Mouse (Mus musculus) spleen, embryonic (tissue): ENCODE results near the gene Tmem243.

Experiments
- CTCF ChIA-PET: fragments of 350-600 bp; sonication (Branson Sonifier 250); formaldehyde crosslinking; loops from one replicate; lab custom pipeline; 2022; lab: Charles Lee

Gene Tmem243

GRCm38 (mm10) chr5:9103958-9104357 lies 3.5 kb downstream of the Tmem243 start:
- CTCF ChIA-PET = interaction anchor here (0.7 to 1.2 kb wide), 2 partner anchors 9 to 12 kb away, joined by 3 to 4 read pairs; no protein-coding TSS in a partner anchor

DNA sequence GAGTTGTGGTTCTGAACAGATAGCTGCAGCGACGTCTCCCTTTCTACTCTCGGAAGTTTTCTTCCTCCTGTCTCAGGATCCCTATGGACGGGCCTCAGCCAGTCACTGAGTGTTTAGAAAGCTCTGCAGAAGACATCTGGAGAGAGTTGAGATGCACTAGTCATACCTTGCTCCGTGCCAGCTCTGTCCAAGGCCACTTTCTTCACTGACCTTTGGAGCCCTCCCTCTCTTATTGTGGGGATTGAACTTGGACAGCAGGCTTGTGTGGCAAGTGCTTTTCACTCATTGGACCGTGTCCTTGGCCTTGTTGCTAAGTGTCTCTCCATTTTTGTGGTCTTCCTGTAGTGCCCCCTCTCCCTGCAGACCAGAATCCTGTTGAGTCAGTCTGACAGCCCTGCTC lies 6.3 kb downstream of the Tmem243 start:
- CTCF ChIA-PET = interaction anchor here (1.0 kb wide), 1 partner anchor 17 kb away, joined by 3 read pairs; no protein-coding TSS in a partner anchor

DNA sequence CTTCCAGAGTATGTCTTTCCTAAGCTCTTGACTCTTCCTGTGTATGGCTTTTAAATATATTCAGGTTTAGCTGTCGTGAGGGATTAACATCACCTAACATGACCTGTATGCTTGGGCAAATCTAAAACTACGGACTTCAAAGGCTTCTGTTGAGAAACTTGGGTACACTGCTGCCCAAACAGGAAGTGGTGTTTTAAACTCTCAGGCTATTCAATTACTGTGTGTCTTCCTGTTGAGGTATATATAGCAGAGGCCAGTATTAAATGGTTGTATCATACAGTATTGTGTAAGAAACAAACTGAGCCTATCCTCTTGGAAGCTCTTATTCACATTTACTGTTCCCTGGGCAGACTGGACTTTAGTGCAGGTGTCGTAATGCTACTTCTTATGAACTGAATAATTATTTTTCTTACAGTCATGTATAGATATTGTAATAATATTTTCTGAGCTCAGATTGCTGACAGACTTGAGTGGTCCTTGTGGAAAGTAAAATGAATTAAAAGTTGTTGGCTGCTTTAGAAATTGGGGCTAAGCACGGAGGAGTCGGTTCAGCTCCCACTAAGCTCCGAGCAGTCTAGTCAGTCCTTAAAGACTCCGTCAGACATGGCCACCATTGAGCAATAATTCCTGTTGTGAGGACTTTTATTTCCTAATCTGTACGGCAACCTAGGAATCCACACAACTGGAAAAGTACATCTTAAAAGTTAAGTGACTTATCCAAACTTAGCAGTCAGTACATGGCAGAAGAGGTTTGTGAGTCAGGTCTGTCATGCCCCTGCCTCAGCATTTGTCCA lies 7.0 kb downstream of the Tmem243 start:
- CTCF ChIA-PET = interaction anchor here (1.0 kb wide), 1 partner anchor 16 kb away, joined by 3 read pairs; no protein-coding TSS in a partner anchor

- CTCF ChIA-PET = interaction anchor here (0.6 to 0.9 kb wide), 2 partner anchors 26 to 33 kb away, joined by 3 read pairs; no protein-coding TSS in a partner anchor
These were observed 8.0 kb downstream of the Tmem243 start for GRCm38 (mm10) chr5:9108490-9108889.

DNA sequence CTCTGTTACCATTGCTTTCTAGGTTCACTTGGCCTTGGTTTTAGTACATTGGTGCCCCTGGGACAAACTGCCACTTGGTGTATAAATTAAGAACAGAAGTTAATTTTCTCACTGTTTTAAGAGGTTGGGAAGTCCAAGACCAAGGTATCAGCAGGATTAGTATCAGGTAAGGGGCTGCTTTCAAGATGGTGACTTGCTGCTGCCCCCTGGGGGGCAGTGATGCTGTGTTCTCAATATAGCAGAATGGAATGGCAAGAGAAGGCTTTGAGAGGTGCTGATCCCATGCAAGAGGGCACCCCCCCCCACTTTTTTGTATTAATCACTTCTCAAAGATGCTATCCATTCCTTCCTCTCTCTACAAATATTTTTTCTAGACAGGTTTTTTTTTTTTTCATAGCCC lies 9.1 kb downstream of the Tmem243 start:
- CTCF ChIA-PET = no interaction called here

GRCm38 (mm10) chr5:9111285-9111684 lies 10.8 kb downstream of the Tmem243 start:
- CTCF ChIA-PET = interaction anchor here (1.1 kb wide), 1 partner anchor 9 kb away, joined by 4 read pairs; no protein-coding TSS in a partner anchor

DNA sequence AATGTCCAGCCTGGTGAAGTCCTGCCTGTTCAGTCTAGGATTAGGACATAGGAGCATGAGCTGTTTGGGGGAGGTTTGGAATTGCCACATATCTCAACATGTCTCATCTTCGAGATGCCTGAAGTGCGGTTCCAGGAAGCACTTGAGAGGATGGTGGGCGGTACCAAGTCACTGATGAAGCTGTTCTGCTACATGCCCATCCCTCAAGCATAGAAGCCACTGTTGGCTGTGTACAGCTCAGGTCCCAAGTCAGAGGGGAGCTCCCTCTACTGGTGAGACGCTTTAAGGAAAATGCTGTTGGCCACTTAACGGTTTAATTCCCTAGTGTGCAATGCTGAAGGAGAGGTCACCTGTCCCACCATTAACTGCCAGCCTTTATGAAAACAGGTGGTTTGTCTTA lies 11.3 kb downstream of the Tmem243 start:
- CTCF ChIA-PET = interaction anchor here (0.6 to 1.8 kb wide), 3 partner anchors 9 to 39 kb away, joined by 3 to 4 read pairs (median 4); no protein-coding TSS in a partner anchor

- CTCF ChIA-PET = no interaction called here
These were observed 13.7 kb downstream of the Tmem243 start for GRCm38 (mm10) chr5:9114162-9114561.

DNA sequence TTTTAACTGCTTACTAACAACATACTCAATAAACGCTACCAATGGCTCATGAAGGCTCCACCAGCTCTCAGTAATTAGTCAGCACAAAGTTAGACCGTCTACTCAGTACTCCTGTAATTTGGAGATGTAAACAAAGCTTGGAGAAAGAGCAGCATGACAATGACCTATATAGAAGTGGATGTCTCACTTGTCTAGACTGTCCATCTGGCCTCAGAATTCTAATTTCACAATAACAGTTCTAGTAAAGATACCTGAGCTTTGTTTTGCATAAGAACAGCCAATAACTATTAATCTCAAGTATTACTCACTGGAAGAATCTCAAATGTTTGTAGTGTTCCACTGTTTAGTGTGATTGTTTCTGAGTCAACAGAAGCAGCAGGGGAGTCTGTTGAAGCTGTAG lies 23.7 kb downstream of the Tmem243 start:
- CTCF ChIA-PET = interaction anchor here (0.9 kb wide), 1 partner anchor 17 kb away, joined by 3 read pairs; no protein-coding TSS in a partner anchor

- CTCF ChIA-PET = no interaction called here
These were observed 28.1 kb downstream of the Tmem243 start for GRCm38 (mm10) chr5:9128566-9128965.

DNA sequence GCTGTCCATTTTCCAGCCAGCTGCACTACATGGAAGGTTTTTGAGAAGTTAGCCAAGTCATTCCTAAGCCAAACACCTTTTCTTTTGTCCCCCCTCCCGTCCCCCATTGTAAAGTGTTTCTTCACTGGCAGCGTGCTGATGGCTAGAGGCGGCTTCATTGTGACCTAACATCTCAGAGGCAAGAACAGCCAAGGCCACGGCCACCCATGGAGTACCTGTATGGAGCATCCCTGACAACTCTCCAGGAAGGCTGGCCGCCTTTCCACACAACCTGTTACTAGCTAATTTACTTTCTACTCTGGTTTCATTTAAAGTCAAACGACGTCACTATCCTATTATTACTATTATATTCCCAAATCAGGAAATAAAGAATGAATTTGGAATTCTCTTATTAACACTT lies 31.3 kb downstream of the Tmem243 start:
- CTCF ChIA-PET = no interaction called here

DNA sequence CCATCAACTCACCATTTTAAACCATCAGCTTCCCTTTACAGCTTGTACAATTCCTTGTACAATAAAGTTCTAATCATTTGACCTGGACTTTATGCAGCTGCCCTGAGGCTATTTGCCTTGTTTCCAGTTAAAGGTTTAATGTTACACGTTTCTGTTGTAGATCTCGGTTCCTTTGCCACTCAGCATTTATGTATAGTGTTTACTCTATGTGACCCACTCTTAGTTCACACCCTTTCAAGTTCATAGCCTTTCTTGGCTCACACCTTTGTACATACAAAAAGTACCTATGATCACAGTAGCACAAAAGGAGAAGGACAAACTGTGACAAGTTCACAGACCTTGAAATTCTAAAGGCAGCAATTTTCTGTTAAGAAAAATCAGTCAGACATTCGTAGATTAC lies 35.1 kb downstream of the Tmem243 start:
- CTCF ChIA-PET = no interaction called here

DNA sequence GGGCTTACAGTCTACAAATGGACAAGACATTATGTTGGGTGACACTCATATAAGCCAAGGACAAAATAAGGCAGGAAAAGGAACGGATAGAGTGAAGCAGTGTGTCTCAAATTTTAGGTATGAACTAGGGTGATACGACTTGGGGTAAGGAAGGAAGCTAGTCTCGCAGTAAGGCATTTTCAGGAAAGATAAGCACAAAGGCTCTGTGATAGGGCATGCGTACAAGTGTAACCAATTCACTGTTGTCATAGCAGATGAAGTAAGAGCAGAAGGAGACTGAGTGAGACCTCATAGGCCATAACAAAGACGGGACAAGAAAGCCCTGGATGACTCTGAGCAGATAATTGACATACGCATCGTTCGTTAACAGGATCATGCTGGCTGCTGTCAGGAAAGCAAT lies 40.3 kb downstream of the Tmem243 start:
- CTCF ChIA-PET = interaction anchor here (0.6 kb wide), 1 partner anchor 29 kb away, joined by 3 read pairs; no protein-coding TSS in a partner anchor

GRCm38 (mm10) chr5:9142376-9142775 lies 41.9 kb downstream of the Tmem243 start:
- CTCF ChIA-PET = no interaction called here

DNA sequence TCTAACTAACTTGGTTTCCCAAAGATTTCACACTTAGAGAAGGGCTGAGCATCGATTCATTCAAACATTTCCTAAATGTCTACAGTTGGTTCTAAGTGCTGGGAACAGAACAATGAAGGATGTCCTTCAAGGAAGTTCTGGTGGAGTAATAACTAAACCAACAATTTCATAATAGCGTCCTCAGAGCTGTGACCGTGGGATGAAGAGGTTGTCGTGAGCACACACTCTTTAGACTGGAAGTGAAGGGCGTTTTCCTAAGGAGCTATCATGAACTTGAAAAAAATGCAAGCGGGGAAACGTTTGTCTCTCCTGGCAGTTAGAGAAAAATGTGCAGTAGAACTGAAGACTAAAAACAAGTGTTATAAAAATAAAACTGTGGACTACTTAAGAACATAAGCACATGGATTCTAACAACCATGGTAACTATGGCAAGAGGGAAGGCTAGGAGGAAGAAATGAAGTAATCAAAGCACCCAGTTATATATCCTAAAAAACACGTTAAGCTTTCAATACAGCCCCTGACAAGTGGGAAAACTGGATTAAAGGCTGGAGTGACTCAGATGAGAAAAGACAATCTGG lies 48.9 kb downstream of the Tmem243 start:
- CTCF ChIA-PET = no interaction called here

GRCm38 (mm10) chr5:9156746-9157145 lies 56.3 kb downstream of the Tmem243 start:
- CTCF ChIA-PET = no interaction called here

- CTCF ChIA-PET = no interaction called here
These were observed 56.9 kb downstream of the Tmem243 start for GRCm38 (mm10) chr5:9157336-9157735.

GRCm38 (mm10) chr5:9160831-9161455 lies 60.5 kb downstream of the Tmem243 start:
- CTCF ChIA-PET = interaction anchor here (0.5 to 0.7 kb wide), 2 partner anchors 267 to 328 kb away, joined by 4 to 17 read pairs; no protein-coding TSS in a partner anchor

DNA sequence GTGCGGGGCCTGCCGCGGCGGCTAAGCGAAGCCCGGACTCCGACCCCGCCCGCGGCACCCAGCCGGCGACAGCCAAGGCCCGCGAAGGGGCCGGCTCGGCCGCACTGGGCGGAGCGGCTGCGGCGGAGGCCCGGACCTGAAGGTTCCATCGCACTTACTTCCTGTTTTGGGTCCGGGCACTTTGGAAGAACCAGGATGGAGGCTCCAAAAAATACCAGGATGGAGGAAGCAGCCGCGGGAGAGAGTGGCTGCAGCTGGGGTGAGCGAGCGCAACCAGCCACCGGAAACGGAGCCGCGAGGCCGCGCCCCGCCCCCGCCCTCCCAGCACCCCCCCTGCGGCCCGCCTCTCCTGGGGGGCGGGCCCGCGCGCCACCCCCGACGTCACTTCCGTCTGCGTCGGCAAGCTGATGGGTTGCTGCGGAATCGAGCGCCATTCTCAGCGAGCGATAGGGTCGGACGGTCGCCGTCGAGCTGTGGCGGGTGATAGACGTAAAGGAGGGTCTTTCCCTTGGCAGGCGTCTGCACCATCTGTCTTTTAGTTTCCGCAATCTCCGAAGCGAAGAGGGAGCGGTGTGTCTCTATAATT lies 61.1 kb downstream of the Tmem243 start, which contains the start of gene Dmtf1:
Gene Dmtf1 (minus strand): TSS at position 321 of the 586 bp plus-strand sequence.
- CTCF ChIA-PET = interaction anchor here (0.5 to 0.7 kb wide), 3 partner anchors 247 to 328 kb away, joined by 4 to 17 read pairs (median 4); no protein-coding TSS in a partner anchor

- CTCF ChIA-PET = interaction anchor here (0.6 kb wide), 1 partner anchor 247 kb away, joined by 4 read pairs; no protein-coding TSS in a partner anchor
These were observed 61.6 kb downstream of the Tmem243 start for GRCm38 (mm10) chr5:9162088-9162487.

DNA sequence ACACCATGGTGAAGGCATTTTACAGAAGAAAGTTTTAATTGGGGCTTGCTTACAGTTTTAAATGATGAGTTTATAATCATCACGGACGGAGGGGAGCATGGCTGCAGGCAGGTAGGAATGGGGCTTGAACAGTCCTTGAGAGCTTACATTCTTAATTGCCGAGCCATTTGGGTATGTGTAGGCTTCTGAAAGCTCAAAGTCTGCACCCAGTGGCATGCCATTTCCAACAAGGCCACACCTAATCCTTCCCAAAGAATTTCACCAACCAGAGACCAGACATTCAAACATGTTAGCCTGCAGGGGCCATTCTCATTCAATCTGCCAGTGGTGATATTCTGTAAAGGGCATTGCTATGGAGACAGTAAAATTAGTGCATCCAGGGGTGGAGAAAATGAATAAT lies 62.9 kb downstream of the Tmem243 start:
- CTCF ChIA-PET = no interaction called here
